Mouse (Mus musculus): ENCODE measurements around the gene Rptor. TPM values are rescaled to one million over a fixed set of nuclear protein-coding genes. Genes with fewer than 3 reads are reported as not detected.

The Rptor gene
- total and polyA plus RNA-seq, 3 experiments: 33.9 to 34.9 TPM; not detected in 1

DNA sequence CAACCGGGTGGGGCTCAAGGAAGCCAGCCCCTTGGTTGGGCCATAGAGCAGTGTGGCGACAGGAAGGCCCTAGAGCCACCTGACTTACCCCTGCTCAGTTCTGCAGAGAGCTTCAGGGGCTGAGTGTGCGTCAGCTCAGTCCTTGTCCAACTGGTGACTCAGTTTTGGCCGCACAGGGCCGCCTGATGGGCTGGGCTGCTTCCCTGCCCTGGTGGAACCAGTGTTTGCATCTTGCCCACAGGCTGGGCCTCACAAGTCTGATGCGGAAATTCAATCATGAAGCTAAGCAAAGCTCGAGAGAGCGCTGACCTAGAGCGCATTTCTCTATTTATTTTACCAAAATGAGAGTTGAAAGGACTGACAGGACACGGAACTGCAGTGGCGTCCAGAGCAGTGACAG is 296.3 kb downstream of the Rptor start:
- no peak for TF ChIP-seq EP300 (IDR thresholded peaks at IDR 0.05; ENCODE audit: low read depth in 1 of 2, low read length in 2 of 2)
- TF ChIP-seq HCFC1 (IDR thresholded peaks at IDR 0.05; ENCODE audit: low read depth, low read length): no peak
- TF ChIP-seq RCOR1 (IDR thresholded peaks at IDR 0.05; ENCODE audit: low read depth, low read length): no peak
- no peak for TF ChIP-seq MAZ (IDR thresholded peaks at IDR 0.05; ENCODE audit: low read depth, low read length)
- no peak for TF ChIP-seq NRF1 (IDR thresholded peaks at IDR 0.05; ENCODE audit: insufficient read depth, low read depth, low read length, poor library complexity, severe bottlenecking)
- no peak for TF ChIP-seq JUND (IDR thresholded peaks at IDR 0.05; ENCODE audit: low read depth, low read length)
- no peak for TF ChIP-seq CTCF (IDR thresholded peaks at IDR 0.05 in 2 of 3, conservative IDR thresholded peaks at IDR 0.05 in 1 of 3; ENCODE audit: control insufficient read depth in 1 of 3, insufficient read depth in 1 of 3, low read depth in 2 of 3, low read length in 3 of 3, poor library complexity in 1 of 3, severe bottlenecking in 1 of 3)
- TF ChIP-seq USF2 (IDR thresholded peaks at IDR 0.05; ENCODE audit: borderline replicate concordance in 1 of 2, insufficient read depth in 1 of 2, low read depth in 1 of 2, low read length in 2 of 2): no peak
- no peak for TF ChIP-seq SIN3A (IDR thresholded peaks at IDR 0.05; ENCODE audit: low read length)
- TF ChIP-seq ZMIZ1 (IDR thresholded peaks at IDR 0.05; ENCODE audit: low read depth, low read length): no peak
- no peak for TF ChIP-seq MYC (IDR thresholded peaks at IDR 0.05; ENCODE audit: low read depth, low read length)
- TF ChIP-seq TCF12 (IDR thresholded peaks at IDR 0.05; ENCODE audit: low read depth, low read length): no peak
- no peak for TF ChIP-seq ZC3H11A (IDR thresholded peaks at IDR 0.05; ENCODE audit: low read depth, low read length)
- TF ChIP-seq MAFK (IDR thresholded peaks at IDR 0.05; ENCODE audit: borderline replicate concordance, low read depth, low read length): no peak
- TF ChIP-seq USF1 (IDR thresholded peaks at IDR 0.05; ENCODE audit: low read depth, low read length): no peak

DNA sequence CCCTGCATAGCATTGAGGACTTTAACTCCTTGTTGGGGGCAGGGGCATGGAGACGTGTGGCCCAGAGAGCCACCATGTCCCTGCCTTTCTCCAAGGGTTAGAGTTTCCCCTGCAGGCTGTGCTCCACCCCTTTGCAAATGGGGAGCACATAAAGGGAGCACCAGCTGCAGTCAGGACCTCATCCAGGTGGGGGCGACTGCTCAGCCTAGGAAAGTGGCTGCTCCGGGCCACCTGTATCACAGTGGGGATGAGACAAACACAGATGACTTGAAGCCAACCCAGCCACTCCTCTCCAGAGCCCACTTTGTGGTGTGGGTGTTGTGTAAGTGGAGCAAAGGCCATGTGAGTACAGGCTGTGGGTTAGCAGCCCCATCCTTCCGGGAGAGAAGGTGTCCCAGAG is 298.5 kb downstream of the Rptor start:
- H3K27ac ChIP-seq (ENCODE audit: control insufficient read depth, low read depth, low read length): no peak overlapping the region
- TF ChIP-seq CTCF (IDR thresholded peaks at IDR 0.05 in 2 of 3, conservative IDR thresholded peaks at IDR 0.05 in 1 of 3; ENCODE audit: control insufficient read depth in 1 of 3, insufficient read depth in 1 of 3, low read depth in 2 of 3, low read length in 3 of 3, poor library complexity in 1 of 3, severe bottlenecking in 1 of 3) (peak in 2 of 3 experiments; percentile 26 to 30; a peak in 2 of 6 replicates), POLR2AphosphoS2 (IDR thresholded peaks at IDR 0.05; ENCODE audit: low read length) (peak; percentile 80; the same call in 1 of the 2 replicates), BHLHE40 (IDR thresholded peaks at IDR 0.05; ENCODE audit: borderline replicate concordance, low read depth, low read length) (no peak)
- H3K4me3 ChIP-seq (ENCODE audit: control insufficient read depth in 1 of 2, insufficient read depth in 1 of 2, low read depth in 2 of 2, low read length in 2 of 2): no peak overlapping the region
- no peaks in the 10 kb centered on the region for H3K4me1 ChIP-seq (ENCODE audit: control insufficient read depth in 1 of 2, insufficient read depth in 2 of 2, low read length in 2 of 2)
- no peak for DNase-seq (ENCODE audit: low read depth, low spot score)
- no peaks in the 10 kb centered on the region for H3K27me3 ChIP-seq (ENCODE audit: control insufficient read depth in 1 of 2, insufficient read depth in 2 of 2, low read length in 2 of 2)
- no peak overlapping the region for H3K9ac ChIP-seq (ENCODE audit: control insufficient read depth, low read depth, low read length, poor library complexity, severe bottlenecking)
- H3K9me3 ChIP-seq (replicated peaks; ENCODE audit: insufficient read depth, low read length): no peaks in the 10 kb centered on the region
- H3K79me2 ChIP-seq (ENCODE audit: control insufficient read depth, insufficient read depth, low read length, poor library complexity): no peaks in the 10 kb centered on the region
- no peaks in the 10 kb centered on the region; a peak in 1 of 4 replicates for H3K36me3 ChIP-seq (ENCODE audit: control insufficient read depth in 1 of 2, insufficient read depth in 2 of 2, low read length in 2 of 2)

More for the DNA sequence above, 296.3 kb downstream of the Rptor start:
- Histone ChIP-seq H3K4me1 (ENCODE audit: control insufficient read depth in 1 of 2, insufficient read depth in 2 of 2, low read length in 2 of 2) (no peaks in the 10 kb centered on the region), H3K9ac (ENCODE audit: control insufficient read depth, low read depth, low read length, poor library complexity, severe bottlenecking) (no peak overlapping the region), H3K9me3 (replicated peaks; ENCODE audit: insufficient read depth, low read length) (no peaks in the 10 kb centered on the region), H3K79me2 (ENCODE audit: control insufficient read depth, insufficient read depth, low read length, poor library complexity) (no peaks in the 10 kb centered on the region), H3K27ac (ENCODE audit: control insufficient read depth, low read depth, low read length) (no peak overlapping the region), H3K27me3 (ENCODE audit: control insufficient read depth in 1 of 2, insufficient read depth in 2 of 2, low read length in 2 of 2) (no peaks in the 10 kb centered on the region), H3K36me3 (ENCODE audit: control insufficient read depth in 1 of 2, insufficient read depth in 2 of 2, low read length in 2 of 2) (peaks cover 0 to 2% of the 10 kb centered on the region in 2 experiments; a peak in 1 of 4 replicates), H3K4me3 (ENCODE audit: control insufficient read depth in 1 of 2, insufficient read depth in 1 of 2, low read depth in 2 of 2, low read length in 2 of 2) (no peak overlapping the region)
- no peak for DNase-seq (ENCODE audit: low read depth, low spot score)

Measured in MEL (cell line).